Mouse (Mus musculus) heart, embryonic 12.5 days (tissue): ENCODE measurements at regions not wholly inside any gene's neighbourhood (a gene's known extent, or its start where the extent isn't known, plus 50 kb on each side); places are given as distances from the start of the nearest gene placed in this dataset.

Experiments
- ATAC-seq: fragments of 200-750 bp; cut with Nextera tagmentation; 2 replicates; pipeline ENCODE4 v1.8.0; 2017; ENCODE audit warnings: moderate TSS enrichment, moderate library complexity; ENCODE audit not compliant: insufficient number of reproducible peaks, low FRiP score
- H3K27ac ChIP-seq: fragments of 300-500 bp; sonication (generic); 2 replicates; pipeline ENCODE4 v1.5.1; 2016; ENCODE audit warnings: mild to moderate bottlenecking, moderate library complexity; ENCODE audit not compliant: poor library complexity, severe bottlenecking
- H3K27me3 ChIP-seq: fragments of 300-500 bp; sonication (generic); replicated peaks from 2 replicates; pipeline ENCODE4 v1.6.1; 2016; ENCODE audit warnings: mild to moderate bottlenecking, moderate library complexity
- H3K36me3 ChIP-seq: fragments of 300-500 bp; sonication (generic); 2 replicates; pipeline ENCODE4 v1.6.1; 2016; ENCODE audit warnings: mild to moderate bottlenecking, moderate library complexity
- H3K4me1 ChIP-seq: fragments of 300-500 bp; sonication (generic); replicated peaks from 2 replicates; pipeline ENCODE4 v1.6.1; 2016; ENCODE audit warnings: mild to moderate bottlenecking
- H3K4me2 ChIP-seq: fragments of 300-500 bp; sonication (generic); 2 replicates; pipeline ENCODE4 v1.6.1; 2016; ENCODE audit warnings: mild to moderate bottlenecking, moderate library complexity
- H3K4me3 ChIP-seq: fragments of 300-500 bp; sonication (generic); 2 replicates; pipeline ENCODE4 v1.5.1; 2016; ENCODE audit warnings: mild to moderate bottlenecking
- H3K9ac ChIP-seq: fragments of 300-500 bp; sonication (generic); 2 replicates; pipeline ENCODE4 v1.6.1; 2016; ENCODE audit warnings: mild to moderate bottlenecking, moderate library complexity
- H3K9me3 ChIP-seq: fragments of 300-500 bp; sonication (generic); replicated peaks from 2 replicates; pipeline ENCODE4 v1.6.1; 2016; ENCODE audit warnings: mild to moderate bottlenecking, moderate library complexity
- WGBS: fragments of 180-500 bp; shearing (Covaris S2); methylation state at CpG from one replicate; pipeline ENCODE4 v1.1.7; 2016; 5-methylcytosine and 5-hydroxymethylcytosine counted together

GRCm38 (mm10) chr1:76010212-76010800, 464.2 kb downstream of the Slc4a3 start:
- H3K4me2 ChIP-seq: no peak overlapping the region
- H3K9ac ChIP-seq: no peak overlapping the region
- H3K4me1 ChIP-seq: peaks cover 23% of the 10 kb centered on the region
- no peak overlapping the region for H3K27ac ChIP-seq
- H3K27me3 ChIP-seq: no peaks in the 10 kb centered on the region
- no peaks in the 10 kb centered on the region for H3K36me3 ChIP-seq
- H3K9me3 ChIP-seq: peaks cover 8% of the 10 kb centered on the region
- no peak overlapping the region for H3K4me3 ChIP-seq
- no peak for ATAC-seq
- WGBS: 60% methylated on average over 4 of the region's 4 CpGs

DNA sequence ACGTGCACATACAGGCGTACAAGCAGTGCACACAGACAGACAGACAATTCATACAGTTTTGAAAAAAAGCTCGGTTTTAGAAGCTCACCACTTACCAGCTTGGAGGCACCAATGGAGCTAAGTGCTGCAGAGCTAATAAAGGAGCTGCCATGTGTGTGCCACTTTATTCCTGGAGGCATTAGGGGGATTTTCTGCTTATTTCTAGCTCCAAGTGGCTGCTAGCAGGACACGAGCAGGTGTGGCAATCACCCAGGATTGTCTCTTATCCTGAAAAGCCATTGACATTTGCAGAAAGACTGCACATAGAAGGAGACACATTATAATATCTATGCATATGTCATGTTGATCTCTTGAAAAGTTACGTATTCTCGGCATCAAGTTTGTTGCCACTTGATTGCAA, 472.5 kb downstream of the Slc4a3 start:
- Histone ChIP-seq H3K36me3 (no peaks in the 10 kb centered on the region), H3K27ac (no peak overlapping the region), H3K27me3 (no peaks in the 10 kb centered on the region), H3K9ac (no peak overlapping the region), H3K4me1 (peaks cover 7% of the 10 kb centered on the region; the same call in 1 of the 2 replicates), H3K9me3 (no peaks in the 10 kb centered on the region), H3K4me2 (no peak overlapping the region), H3K4me3 (no peak overlapping the region)
- ATAC-seq: no peak
- WGBS: 75% methylated on average over 6 of the region's 6 CpGs

GRCm38 (mm10) chr1:76019071-76019470, 473.0 kb downstream of the Slc4a3 start:
- WGBS: 72% methylated on average over 11 of the region's 11 CpGs
- H3K27ac ChIP-seq: no peak overlapping the region
- no peaks in the 10 kb centered on the region for H3K27me3 ChIP-seq
- H3K9me3 ChIP-seq: no peaks in the 10 kb centered on the region
- H3K36me3 ChIP-seq: no peaks in the 10 kb centered on the region
- H3K4me2 ChIP-seq: no peak overlapping the region
- H3K4me3 ChIP-seq: no peak overlapping the region
- no peak overlapping the region for H3K9ac ChIP-seq
- peaks cover 7% of the 10 kb centered on the region; the same call in 1 of the 2 replicates for H3K4me1 ChIP-seq
- no peak for ATAC-seq

GRCm38 (mm10) chr1:76024650-76025049, 478.6 kb downstream of the Slc4a3 start:
- Histone ChIP-seq H3K4me3 (no peak overlapping the region), H3K4me1 (peaks cover 10% of the 10 kb centered on the region; the same call in 1 of the 2 replicates), H3K4me2 (no peak overlapping the region), H3K9me3 (no peaks in the 10 kb centered on the region), H3K9ac (no peak overlapping the region), H3K27me3 (no peaks in the 10 kb centered on the region), H3K36me3 (no peaks in the 10 kb centered on the region), H3K27ac (no peak overlapping the region)
- ATAC-seq: no peak
- 58% methylated on average over 3 of the region's 3 CpGs for WGBS

- no peaks in the 10 kb centered on the region for H3K9me3 ChIP-seq
- no peak overlapping the region for H3K4me3 ChIP-seq
- no peaks in the 10 kb centered on the region for H3K27me3 ChIP-seq
- H3K27ac ChIP-seq: no peak overlapping the region
- 61% methylated on average over 4 of the region's 4 CpGs for WGBS
- H3K4me1 ChIP-seq: peaks cover 10% of the 10 kb centered on the region; the same call in 1 of the 2 replicates
- H3K36me3 ChIP-seq: no peaks in the 10 kb centered on the region
- H3K4me2 ChIP-seq: no peak overlapping the region
- ATAC-seq: no peak
- H3K9ac ChIP-seq: no peak overlapping the region
Measured at GRCm38 (mm10) chr1:76025389-76025788, 479.3 kb downstream of the Slc4a3 start.

DNA sequence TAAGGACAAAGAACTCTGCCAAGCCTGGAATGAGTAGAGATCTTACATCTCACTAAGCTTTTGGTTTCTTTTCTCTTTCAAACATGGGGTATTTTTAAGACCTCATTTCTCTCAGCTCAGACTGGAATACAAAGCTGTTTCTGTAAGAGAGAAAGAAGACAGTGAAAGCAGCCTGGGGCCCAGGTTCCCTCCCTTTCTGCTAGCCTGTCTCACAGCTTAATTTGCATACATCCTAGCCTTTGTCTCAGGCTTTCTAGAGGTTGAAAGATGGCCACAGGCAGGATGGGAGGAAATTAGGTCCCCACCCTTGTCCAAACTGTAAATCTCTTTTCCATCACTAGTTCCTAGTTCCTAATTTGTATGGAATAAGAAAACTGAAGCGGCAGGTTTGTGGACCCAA, 483.0 kb downstream of the Slc4a3 start:
- H3K4me2 ChIP-seq: no peak overlapping the region
- no peak overlapping the region for H3K9ac ChIP-seq
- no peaks in the 10 kb centered on the region for H3K36me3 ChIP-seq
- no peak overlapping the region for H3K4me3 ChIP-seq
- H3K27ac ChIP-seq: no peak overlapping the region
- no peak for ATAC-seq
- H3K4me1 ChIP-seq: 0 out of 2 replicates have a peak, but pooled peaks cover 4% of the 10 kb centered on the region
- H3K9me3 ChIP-seq: no peaks in the 10 kb centered on the region
- H3K27me3 ChIP-seq: no peaks in the 10 kb centered on the region
- 85% methylated on average over 1 of the region's 1 CpGs for WGBS

- Histone ChIP-seq H3K9me3 (no peaks in the 10 kb centered on the region), H3K9ac (no peak overlapping the region), H3K36me3 (no peaks in the 10 kb centered on the region), H3K27ac (no peak overlapping the region), H3K4me1 (no peaks in the 10 kb centered on the region), H3K4me3 (no peak overlapping the region), H3K27me3 (no peaks in the 10 kb centered on the region), H3K4me2 (no peak overlapping the region)
- no peak for ATAC-seq
- WGBS: 59% methylated on average over 11 of the region's 11 CpGs
Measured at GRCm38 (mm10) chr1:76031171-76031922, 485.3 kb downstream of the Slc4a3 start.

DNA sequence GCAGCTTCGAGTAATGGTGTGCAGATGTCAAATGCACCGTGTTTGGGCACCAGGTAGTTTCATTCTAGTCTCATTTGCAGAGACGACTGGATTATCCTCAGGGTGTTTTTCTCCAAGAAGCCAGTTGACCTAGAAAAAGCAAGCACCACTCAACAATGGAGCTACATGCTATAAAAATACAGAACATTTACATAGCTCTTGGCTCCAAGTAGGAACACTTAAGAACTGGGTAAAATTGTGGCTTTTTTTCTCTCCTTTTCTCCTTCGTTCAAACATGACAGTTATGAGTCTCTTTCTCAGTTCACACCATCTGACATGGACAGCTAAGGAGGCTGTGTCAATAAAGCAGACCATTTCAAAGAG, 485.8 kb downstream of the Slc4a3 start:
- Histone ChIP-seq H3K4me3 (no peak overlapping the region), H3K9ac (no peak overlapping the region), H3K4me2 (no peak overlapping the region), H3K36me3 (no peaks in the 10 kb centered on the region), H3K9me3 (no peaks in the 10 kb centered on the region), H3K27ac (no peak overlapping the region), H3K4me1 (no peaks in the 10 kb centered on the region), H3K27me3 (no peaks in the 10 kb centered on the region)
- WGBS: 64% methylated on average over 4 of the region's 4 CpGs
- no peak for ATAC-seq

- ATAC-seq: no peak
- Histone ChIP-seq H3K36me3 (no peaks in the 10 kb centered on the region), H3K9ac (no peak overlapping the region), H3K4me2 (no peak overlapping the region), H3K27me3 (no peaks in the 10 kb centered on the region), H3K4me1 (no peaks in the 10 kb centered on the region), H3K4me3 (no peak overlapping the region), H3K27ac (no peak overlapping the region), H3K9me3 (no peaks in the 10 kb centered on the region)
- WGBS: 73% methylated on average over 3 of the region's 3 CpGs
Measured at GRCm38 (mm10) chr1:76032626-76033025, 486.6 kb downstream of the Slc4a3 start.

DNA sequence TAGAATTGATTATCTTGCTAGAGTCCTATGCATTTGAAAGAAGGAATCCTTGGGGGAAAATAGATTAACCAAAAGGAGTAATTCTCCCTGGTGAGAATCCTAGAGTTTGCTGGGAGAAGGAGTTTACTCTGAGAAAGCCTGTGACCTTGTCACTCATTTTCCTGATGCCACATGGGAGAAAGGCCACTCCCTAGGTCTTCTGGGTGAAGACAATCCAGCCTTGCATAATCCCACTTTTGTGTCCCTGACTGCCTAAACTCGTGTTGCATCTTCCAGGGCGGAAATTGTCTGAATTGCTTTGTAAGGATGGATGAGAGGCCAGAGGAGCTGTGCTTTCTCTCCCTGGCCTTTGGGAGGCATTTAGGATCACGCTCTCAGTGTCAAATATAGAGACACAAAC, 490.2 kb downstream of the Slc4a3 start:
- H3K4me2 ChIP-seq: no peak overlapping the region
- no peak for ATAC-seq
- no peaks in the 10 kb centered on the region for H3K27me3 ChIP-seq
- H3K9me3 ChIP-seq: no peaks in the 10 kb centered on the region
- no peak overlapping the region for H3K27ac ChIP-seq
- no peak overlapping the region for H3K4me3 ChIP-seq
- H3K4me1 ChIP-seq: peaks cover 6% of the 10 kb centered on the region
- H3K9ac ChIP-seq: no peak overlapping the region
- 65% methylated on average over 3 of the region's 3 CpGs for WGBS
- H3K36me3 ChIP-seq: no peaks in the 10 kb centered on the region

- Histone ChIP-seq H3K9me3 (no peaks in the 10 kb centered on the region), H3K27me3 (no peaks in the 10 kb centered on the region), H3K27ac (no peak overlapping the region), H3K9ac (no peak overlapping the region), H3K4me1 (peaks cover 6% of the 10 kb centered on the region), H3K36me3 (no peaks in the 10 kb centered on the region), H3K4me3 (no peak overlapping the region), H3K4me2 (no peak overlapping the region)
- WGBS: 34% methylated on average over 4 of the region's 4 CpGs
- ATAC-seq: peak; percentile 87
Measured at GRCm38 (mm10) chr1:76039029-76039655, 493.1 kb downstream of the Slc4a3 start.
